Mouse (Mus musculus) MEL (cell line): ENCODE data around the gene Myo3a.

Experiments used
- CTCF ChIP-seq, 3 experiments: IDR thresholded peaks in 2 of 3; conservative IDR thresholded peaks in 1 of 3; 2 replicates each; pipeline ENCODE4 v1.5.1; 2011 to 2012; ENCODE audit warnings: low read length in 3 of 3, low read depth in 2 of 3, mild to moderate bottlenecking in 2 of 3, improper control_type of control experiment in 1 of 3, inconsistent platforms in 1 of 3, mixed read lengths in 1 of 3, moderate library complexity in 1 of 3; ENCODE audit not compliant: control insufficient read depth in 1 of 3, insufficient read depth in 1 of 3, poor library complexity in 1 of 3, severe bottlenecking in 1 of 3
- EP300 ChIP-seq, 2 experiments: IDR thresholded peaks; 2 replicates each; pipeline ENCODE4 v1.6.1; 2011; ENCODE audit warnings: improper control_type of control experiment in 2 of 2, low read length in 2 of 2, low read depth in 1 of 2, mild to moderate bottlenecking in 1 of 2
- MAFK ChIP-seq: IDR thresholded peaks from 2 replicates; pipeline ENCODE4 v1.6.1; 2011; ENCODE audit warnings: low read depth, mild to moderate bottlenecking, low read length, improper control_type of control experiment, borderline replicate concordance
- MAZ ChIP-seq: IDR thresholded peaks from 2 replicates; pipeline ENCODE4 v1.6.1; 2012; ENCODE audit warnings: low read depth, mild to moderate bottlenecking, inconsistent platforms, low read length, improper control_type of control experiment
- POLR2A ChIP-seq, 2 experiments: IDR thresholded peaks; 2 replicates each; pipeline ENCODE4 v1.6.1; 2011 to 2012; ENCODE audit warnings: low read length in 2 of 2, mild to moderate bottlenecking in 2 of 2, control low read depth in 1 of 2, improper control_type of control experiment in 1 of 2, low read depth in 1 of 2, moderate library complexity in 1 of 2; ENCODE audit not compliant: control insufficient read depth in 1 of 2, insufficient read depth in 1 of 2, poor library complexity in 1 of 2
- POLR2AphosphoS2 ChIP-seq: IDR thresholded peaks from 2 replicates; pipeline ENCODE4 v1.6.1; 2011; ENCODE audit warnings: low read length, improper control_type of control experiment

- TF ChIP-seq POLR2A (IDR thresholded peaks at IDR 0.05; ENCODE audit: control insufficient read depth in 1 of 2, insufficient read depth in 1 of 2, low read depth in 1 of 2, low read length in 2 of 2, poor library complexity in 1 of 2) (no peak), MAZ (no peak), EP300 (IDR thresholded peaks at IDR 0.05; ENCODE audit: low read depth in 1 of 2, low read length in 2 of 2) (no peak), CTCF (IDR thresholded peaks at IDR 0.05 in 2 of 3, conservative IDR thresholded peaks at IDR 0.05 in 1 of 3; ENCODE audit: control insufficient read depth in 1 of 3, insufficient read depth in 1 of 3, low read depth in 2 of 3, low read length in 3 of 3, poor library complexity in 1 of 3, severe bottlenecking in 1 of 3) (no peak), POLR2AphosphoS2 (no peak), MAFK (no peak)
Observed at GRCm38 (mm10) chr2:22624188-22624975, 397.1 kb downstream of the Myo3a start.
